Mouse (Mus musculus) erythroid progenitor cell, adult 5-6 weeks (primary cell): ENCODE measurements around the gene Epn2. TPM values are rescaled to one million over a fixed set of nuclear protein-coding genes. Genes with fewer than 3 reads are reported as not detected.
A peak's percentile ranks its signal among the peaks of the same experiment; 100 is the strongest.

ENCODE experiments used
- ATAC-seq: replicated peaks from 2 replicates; pipeline ENCODE4 v1.8.0; 2016; ENCODE audit warnings: moderate number of reproducible peaks, mild to moderate bottlenecking, moderate TSS enrichment, inconsistent platforms; ENCODE audit not compliant: poor library complexity, low FRiP score, severe bottlenecking
- total RNA-seq, 2 experiments: library from RNA; stranded (forward) in 1 of 2; stranded (reverse) in 1 of 2; fragments of 150-400 nt in 1 of 2; fragments of 186-747, 209-891 nt in 1 of 2; gene quantifications; 2 replicates each; pipeline versions ENCODE4 v1.2.3 to v1.2.4; 2015 to 2017; ENCODE audit warnings: low replicate concordance in 2 of 2

Gene Epn2
- total RNA-seq (2015; ENCODE audit: low replicate concordance), result not detected in 2 replicates
- total RNA-seq (2017; ENCODE audit: low replicate concordance), result not detected in 2 replicates

DNA sequence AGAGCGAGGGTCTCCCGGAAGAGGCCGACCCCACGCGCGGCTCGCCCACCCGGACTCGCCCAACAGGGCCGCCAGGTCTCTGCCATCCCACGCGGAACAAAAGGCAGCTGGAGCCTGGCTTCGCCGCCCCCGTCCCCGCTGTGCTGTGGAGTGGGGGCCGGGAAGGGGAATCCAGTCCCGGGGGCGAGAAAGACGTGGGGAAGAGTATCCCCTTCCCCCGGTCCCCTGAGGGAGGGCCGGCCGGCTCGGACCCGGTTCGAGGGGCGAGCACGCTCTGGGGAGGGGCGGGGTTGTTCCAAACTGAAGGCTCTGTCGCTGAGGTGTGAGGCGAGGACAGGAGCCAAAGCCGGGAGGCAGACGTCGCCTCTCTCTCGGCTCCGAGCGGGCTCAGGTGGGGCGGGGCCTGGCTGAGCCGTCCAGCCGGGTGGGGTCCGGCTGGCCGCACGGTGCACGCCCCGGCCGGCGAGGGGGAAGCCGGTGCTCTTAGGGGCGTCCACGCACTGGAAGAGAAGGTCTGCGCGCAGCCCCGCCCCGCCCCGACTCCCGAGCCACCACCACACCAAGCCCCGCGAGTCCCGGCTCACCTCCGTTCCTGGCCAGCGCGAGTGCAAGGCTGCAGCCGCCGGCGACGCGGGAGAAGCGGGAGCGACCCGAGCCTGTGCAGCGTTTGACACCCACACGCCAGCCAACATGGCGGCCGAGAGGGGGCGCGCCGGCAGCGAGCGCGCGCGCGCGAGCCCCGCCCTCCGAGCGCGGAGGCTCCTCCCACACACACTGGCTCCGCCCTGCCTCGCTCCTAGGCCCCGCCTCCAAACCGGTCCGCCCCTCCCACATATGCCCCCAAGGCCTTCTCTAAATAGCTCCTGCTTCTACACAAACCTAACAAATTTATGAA is at the start of gene Epn2:
Gene Epn2 (minus strand): TSS at position 705 of the 895 bp plus-strand sequence.
- 0 out of 2 replicates have a peak, but pooled peaks have one; percentile 39 for ATAC-seq

- no peak for ATAC-seq
These were observed 47.0 kb upstream of the Epn2 start for GRCm38 (mm10) chr11:61626509-61626908.

DNA sequence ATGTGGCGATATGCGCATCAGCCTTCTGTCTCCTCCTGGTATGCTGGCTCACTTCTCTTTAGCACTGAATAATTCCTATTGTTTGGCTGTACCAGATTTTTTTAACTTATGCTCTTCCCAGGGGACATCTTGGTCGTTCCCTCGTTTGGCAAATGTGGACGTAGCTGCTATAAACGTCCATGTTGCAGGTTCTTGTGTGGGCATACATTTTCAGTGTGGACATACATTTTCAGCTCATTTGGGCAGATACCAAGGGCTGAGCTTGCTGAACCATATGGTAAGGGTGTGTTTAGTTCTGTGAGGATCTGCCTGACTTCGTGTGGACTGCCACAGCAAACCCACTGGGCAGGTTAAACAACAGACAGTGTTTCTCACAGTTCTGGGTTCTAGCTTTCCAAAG is 45.6 kb upstream of the Epn2 start:
- no peak for ATAC-seq

- no peak for ATAC-seq
These were observed 41.3 kb upstream of the Epn2 start for GRCm38 (mm10) chr11:61620762-61621161.

DNA sequence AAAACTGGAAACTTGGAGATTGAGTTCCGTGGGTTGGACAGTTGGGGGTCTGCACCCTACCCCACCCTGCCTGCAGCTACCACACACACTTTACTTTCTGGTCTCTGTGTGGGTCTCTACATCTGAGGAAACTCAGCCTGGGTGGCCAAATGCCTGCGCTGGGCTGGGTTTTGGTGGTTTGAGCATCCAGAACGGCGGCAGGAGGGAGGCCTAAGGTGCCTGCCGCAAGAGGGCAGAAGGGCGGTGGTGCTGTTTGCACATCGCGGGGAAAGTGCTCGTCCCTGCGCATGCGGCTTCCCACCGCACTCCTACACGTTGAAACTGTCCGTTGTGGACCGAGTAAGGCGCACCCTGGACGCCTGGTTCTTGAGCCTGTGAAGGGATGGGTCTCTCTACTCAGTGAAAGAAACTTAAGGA is 40.8 kb upstream of the Epn2 start:
- ATAC-seq, result no peak

DNA sequence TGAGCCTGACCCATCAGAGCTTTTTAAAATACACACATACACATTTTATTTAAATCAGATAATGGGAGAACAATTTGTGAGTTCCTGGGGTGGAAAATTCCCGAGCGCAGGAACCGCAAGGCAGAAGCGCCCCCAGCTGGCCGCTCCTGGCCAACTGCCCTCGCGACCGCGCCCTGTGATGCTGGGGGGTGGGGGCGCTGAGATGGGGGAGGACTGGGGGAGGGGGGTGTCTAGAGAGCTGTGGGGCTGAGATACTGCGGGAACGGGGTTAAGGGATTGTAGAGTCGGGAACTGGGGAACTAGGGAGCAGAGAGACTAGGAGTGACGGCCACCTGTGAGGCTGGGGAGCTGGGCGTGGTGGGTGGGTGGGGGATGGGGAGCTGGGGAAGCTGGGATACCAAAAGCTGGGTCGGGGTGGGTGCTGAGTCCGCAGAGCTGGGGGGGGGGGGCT is 40.3 kb upstream of the Epn2 start:
- ATAC-seq, result no peak

GRCm38 (mm10) chr11:61619356-61619755 is 39.9 kb upstream of the Epn2 start:
- ATAC-seq, result no peak

DNA sequence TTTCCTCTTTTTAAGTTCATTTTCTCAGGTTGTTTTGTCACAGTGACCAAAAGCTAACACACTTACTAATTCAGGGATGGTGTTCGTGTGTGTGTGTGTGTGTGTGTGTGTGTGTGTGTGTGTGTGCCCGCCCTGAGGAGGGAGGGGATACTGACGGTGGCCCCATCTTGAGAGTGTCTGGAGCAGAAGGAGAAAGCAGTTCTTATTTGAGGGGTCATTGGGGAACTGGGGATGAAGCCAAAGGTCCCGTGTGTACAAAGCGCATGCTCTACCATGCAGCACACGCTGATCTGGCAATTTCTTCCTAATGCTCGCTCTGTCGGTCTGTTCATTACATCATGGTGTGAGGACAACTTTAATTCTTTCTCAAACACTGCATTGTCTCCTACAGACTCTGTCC is 39.1 kb upstream of the Epn2 start:
- no peak for ATAC-seq

GRCm38 (mm10) chr11:61618131-61618530 is 38.6 kb upstream of the Epn2 start:
- no peak for ATAC-seq

- ATAC-seq, result no peak
These were observed 37.9 kb upstream of the Epn2 start for GRCm38 (mm10) chr11:61617293-61617975.

DNA sequence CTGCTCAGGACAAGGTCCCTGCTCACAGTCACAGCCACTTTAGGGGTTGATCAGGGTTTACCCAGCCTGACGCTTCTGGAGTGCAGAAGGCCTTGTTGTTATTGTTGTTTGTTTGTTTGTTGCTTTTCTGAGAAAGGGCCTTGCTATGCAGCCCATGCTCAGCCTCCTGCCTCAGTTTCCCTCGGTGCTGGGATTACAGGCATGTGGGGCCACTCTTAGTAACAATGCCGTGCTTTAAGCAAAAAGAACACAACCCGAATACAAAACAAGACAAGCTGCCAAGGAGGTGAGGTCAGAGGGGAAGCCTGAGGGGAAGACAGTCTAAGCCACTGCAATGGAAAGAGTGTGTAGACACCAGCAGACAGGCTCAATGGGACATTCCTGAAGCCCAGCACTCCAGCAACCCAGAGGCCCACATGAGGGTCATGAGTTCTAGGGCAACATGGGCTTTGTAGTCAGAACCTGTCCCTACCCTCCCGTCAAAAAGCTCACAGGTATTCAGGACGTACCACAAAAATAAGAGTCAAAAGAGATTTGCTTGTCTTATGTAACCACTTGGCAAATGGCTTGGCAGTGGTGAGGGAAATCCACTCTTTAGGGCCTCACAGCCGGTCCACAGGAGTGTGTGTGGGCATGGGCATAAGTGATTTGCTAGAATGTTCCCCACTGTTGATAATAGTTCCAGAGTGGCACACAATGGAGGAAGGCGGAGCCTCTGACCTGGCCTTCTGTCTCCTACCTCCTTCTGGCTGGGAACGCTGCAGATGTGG is 37.2 kb upstream of the Epn2 start:
- ATAC-seq, result no peak

DNA sequence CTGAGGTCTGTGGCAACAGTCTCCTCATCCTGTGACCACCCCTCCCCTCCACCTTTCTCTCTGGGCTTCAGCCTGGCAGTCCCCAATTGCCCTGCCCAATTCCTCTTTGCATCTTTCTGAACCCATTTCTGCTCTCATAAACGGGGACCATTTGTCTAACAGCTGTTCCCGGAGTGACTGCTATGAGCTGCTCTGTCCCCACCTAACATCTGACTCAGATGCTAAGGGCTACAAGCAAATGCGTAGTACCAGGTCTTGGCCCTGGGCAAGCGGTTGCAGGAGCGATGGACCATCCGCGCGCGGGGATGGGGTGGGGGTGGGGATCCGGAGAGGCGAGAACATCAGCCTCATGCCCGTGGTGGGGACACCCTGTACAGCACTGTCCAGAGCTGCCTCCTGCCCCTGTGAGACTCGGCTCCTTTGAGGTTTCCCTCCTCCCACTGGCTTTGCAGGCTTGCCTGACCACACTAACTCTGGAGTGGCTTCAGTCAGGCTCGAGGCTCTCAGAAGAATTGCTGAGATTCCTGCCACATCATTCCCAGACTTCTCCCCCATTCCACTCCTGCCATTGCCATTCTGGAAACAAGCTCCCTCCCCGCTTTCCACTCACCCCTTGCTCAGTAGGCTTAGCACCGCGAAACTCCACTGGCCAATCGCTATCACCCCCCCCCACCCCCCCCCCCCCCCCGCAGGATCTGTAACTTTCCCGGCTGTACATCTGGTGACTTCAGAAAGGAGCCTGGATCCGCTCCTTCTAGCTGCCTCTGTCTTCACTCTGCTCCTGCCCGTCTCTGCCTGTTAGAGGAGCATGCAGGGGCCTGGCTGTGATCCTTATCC is 36.4 kb upstream of the Epn2 start:
- ATAC-seq, result no peak

DNA sequence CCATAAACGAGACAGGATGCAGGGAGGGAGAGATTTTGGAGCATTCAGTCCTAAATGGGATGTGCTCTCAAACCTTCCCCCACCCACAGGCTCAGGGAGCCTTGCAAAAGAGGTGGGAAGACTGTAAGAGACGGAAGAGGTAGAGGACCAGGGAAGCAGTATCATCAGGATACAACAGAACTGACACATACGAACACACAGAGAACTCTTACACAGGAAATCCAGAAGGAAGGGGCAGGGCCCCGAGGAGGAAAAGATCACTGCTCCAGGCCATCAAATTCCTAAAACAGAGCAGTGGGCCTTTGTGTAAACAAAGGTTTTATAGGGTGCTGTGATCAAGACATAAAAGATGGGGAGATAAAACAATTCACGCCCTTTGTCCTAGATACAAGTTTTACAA is 34.9 kb upstream of the Epn2 start:
- ATAC-seq, result no peak

- ATAC-seq, result no peak
These were observed 32.7 kb upstream of the Epn2 start for GRCm38 (mm10) chr11:61612116-61612635.

DNA sequence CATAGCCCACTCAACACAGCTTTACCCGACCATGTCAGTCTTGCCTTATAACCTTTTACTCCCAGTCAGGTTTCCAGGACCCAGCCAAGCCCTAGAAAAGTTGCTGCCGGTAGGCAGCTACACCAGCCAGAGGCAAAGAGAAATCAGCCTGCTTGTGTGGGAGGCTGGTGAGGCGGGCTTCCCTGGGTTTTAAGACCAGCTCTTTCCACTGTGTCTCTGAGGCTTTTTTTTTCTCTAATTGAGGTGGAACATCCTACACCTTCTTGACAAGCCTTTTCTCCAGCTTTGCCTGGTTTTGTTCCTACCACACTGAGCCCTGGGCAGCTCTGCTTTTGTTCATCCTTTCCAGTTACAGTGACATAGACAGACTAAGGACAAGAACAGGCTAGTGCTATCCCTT is 31.7 kb upstream of the Epn2 start:
- ATAC-seq, result no peak

DNA sequence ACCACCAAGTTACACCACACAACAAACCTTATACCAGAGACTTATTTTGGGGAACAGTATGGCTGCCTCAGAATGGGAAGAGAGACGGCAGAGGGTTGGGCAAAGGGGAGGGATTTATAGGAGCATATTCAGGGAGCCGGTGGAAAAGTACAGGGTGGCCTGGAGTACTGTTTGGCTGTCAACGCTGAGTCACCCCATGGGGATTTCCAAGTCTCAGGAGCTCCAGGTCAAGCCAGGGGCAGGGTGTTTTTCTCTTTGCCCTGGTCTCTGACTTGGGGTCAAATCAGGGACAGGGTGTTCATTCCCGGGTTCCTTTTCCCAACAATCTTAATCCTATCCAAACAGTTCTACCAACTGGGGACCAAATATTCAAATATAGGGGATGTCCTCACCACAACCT is 28.6 kb upstream of the Epn2 start:
- ATAC-seq, result no peak

DNA sequence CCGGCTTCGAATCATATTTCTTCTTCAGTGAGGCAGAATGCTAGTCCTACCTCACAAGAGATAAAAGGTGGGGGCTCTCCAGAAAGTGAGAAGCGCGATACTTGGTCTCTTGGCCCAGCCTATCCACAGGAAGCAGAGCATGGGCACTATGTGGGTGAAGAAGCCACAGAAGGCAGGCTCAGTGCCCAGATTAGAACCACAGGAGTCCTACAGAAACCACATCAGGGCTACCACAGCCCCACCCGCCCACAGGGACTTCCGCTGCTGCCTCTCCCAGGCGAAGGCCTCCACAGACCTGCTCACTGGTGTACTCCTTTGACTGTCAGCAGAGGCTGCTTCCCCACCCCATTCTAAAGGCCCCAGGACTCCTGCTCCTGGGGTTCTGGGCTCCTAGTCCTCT is 23.2 kb upstream of the Epn2 start:
- ATAC-seq, result no peak

DNA sequence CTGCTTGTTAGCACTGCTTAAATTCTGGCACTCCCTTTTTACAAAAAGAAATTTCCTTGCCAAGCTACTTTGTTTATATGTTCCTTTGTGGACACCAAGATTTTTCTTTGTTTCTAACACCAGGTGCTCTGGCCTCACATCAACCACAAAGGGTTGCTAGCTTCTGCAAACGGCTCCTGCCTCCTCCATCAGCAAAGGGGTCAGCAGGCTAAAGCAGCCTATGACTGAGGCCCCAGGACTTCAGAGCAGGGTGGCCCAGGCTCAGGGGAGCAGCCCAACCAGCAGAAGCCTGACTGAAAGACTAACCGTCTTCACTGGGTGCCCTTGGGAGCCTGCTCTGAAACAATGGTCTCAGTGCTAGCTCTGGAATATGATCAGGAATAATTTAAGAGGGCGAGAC is 22.0 kb upstream of the Epn2 start:
- ATAC-seq, result no peak

- no peak for ATAC-seq
These were observed 18.9 kb upstream of the Epn2 start for GRCm38 (mm10) chr11:61598367-61598766.
